Mouse (Mus musculus) erythroblast, embryonic 14.5 days (primary cell): ENCODE results near the gene Megf11. TPM values are rescaled to one million over a fixed set of nuclear protein-coding genes. Genes with fewer than 3 reads are reported as not detected.

ENCODE experiments used
- H3K27me3 ChIP-seq: 2 replicates; pipeline ENCODE4 v1.6.1; 2012; ENCODE audit warnings: inconsistent platforms; ENCODE audit not compliant: control insufficient read depth
- H3K36me3 ChIP-seq: 2 replicates; pipeline ENCODE4 v1.6.1; 2012; ENCODE audit warnings: mild to moderate bottlenecking, inconsistent platforms; ENCODE audit not compliant: control insufficient read depth
- H3K4me1 ChIP-seq: 2 replicates; pipeline ENCODE4 v1.6.1; 2012; ENCODE audit warnings: inconsistent platforms; ENCODE audit not compliant: control insufficient read depth
- H3K4me3 ChIP-seq: replicated peaks from 2 replicates; pipeline ENCODE3; 2012; ENCODE audit warnings: moderate library complexity, mild to moderate bottlenecking, inconsistent platforms
- H3K9me3 ChIP-seq: 2 replicates; pipeline ENCODE4 v1.6.1; 2012; ENCODE audit warnings: low read length, inconsistent platforms, mixed read lengths; ENCODE audit not compliant: control insufficient read depth
- GATA1 ChIP-seq: IDR thresholded peaks from 2 replicates; pipeline ENCODE4 v1.6.1; 2012; ENCODE audit warnings: low read length, inconsistent platforms, mixed read lengths
- TAL1 ChIP-seq: IDR thresholded peaks from 3 replicates; pipeline ENCODE4 v1.6.1; 2012; ENCODE audit warnings: low read length, inconsistent platforms, mixed read lengths
- polyA plus RNA-seq: library from polyadenylated mRNA; stranded (reverse); fragments of >175 nt; gene quantifications from 2 replicates; pipeline ENCODE4 v1.2.3, GENCODE M21; 2012

Megf11 gene
- polyA plus RNA-seq, 1 experiment: not detected

GRCm38 (mm10) chr9:64386466-64387211 is 1.2 kb downstream of the Megf11 start:
- no peaks in the 10 kb centered on the region for H3K4me1 ChIP-seq
- no peak for TF ChIP-seq GATA1
- no peak for TF ChIP-seq TAL1
- peaks cover 82% of the 10 kb centered on the region for H3K27me3 ChIP-seq
- no peaks in the 10 kb centered on the region for H3K36me3 ChIP-seq
- H3K9me3 ChIP-seq: no peaks in the 10 kb centered on the region; the same call in 1 of the 2 replicates
- no peak overlapping the region for H3K4me3 ChIP-seq

DNA sequence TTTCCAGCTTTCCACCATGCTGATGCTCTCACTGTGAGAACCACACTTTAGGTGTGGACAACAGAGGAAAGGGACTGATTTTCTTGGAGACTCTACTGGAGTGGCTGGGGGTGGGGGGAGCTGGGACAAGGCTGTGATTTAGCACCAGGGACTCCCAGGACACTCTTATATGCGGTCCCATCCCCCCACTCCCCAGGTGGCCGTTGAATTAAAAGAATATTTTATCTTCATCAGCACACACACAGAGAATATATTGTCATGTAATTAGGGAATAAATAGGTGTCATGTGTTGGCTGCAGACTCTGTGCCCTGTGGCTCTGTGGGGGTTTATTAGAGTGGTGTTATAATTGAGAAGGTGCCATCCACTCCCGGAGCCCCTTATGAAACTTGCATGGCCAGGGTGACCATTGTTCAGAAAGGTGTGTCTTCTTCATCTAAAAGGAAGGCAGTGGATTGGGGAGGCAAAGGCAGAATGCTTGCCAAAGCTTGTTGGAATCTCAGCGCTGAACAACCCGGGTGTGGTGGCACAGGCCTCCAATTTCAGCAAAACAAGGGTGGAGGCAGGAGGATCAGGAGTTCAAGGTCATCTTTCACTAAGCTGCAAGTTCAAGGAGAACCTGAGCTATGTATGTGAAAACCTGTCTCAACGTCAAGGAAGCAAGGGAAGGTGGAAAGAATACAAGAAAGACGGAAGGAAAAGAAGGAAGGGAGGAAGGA is 4.3 kb downstream of the Megf11 start:
- H3K27me3 ChIP-seq: peaks cover 57% of the 10 kb centered on the region
- H3K4me1 ChIP-seq: no peaks in the 10 kb centered on the region
- H3K4me3 ChIP-seq: no peak overlapping the region
- TF ChIP-seq TAL1 (no peak), GATA1 (no peak)
- H3K9me3 ChIP-seq: no peaks in the 10 kb centered on the region; the same call in 1 of the 2 replicates
- H3K36me3 ChIP-seq: no peaks in the 10 kb centered on the region

GRCm38 (mm10) chr9:64393914-64394596 is 8.6 kb downstream of the Megf11 start:
- Histone ChIP-seq H3K4me1 (peaks cover 5% of the 10 kb centered on the region), H3K36me3 (no peaks in the 10 kb centered on the region), H3K9me3 (no peaks in the 10 kb centered on the region), H3K4me3 (no peak overlapping the region), H3K27me3 (peaks cover 14% of the 10 kb centered on the region)
- TF ChIP-seq GATA1 (no peak), TAL1 (no peak)

GRCm38 (mm10) chr9:64395238-64395920 is 10.0 kb downstream of the Megf11 start:
- Histone ChIP-seq H3K4me3 (no peak overlapping the region), H3K9me3 (no peaks in the 10 kb centered on the region)
- TF ChIP-seq TAL1 (no peak), GATA1 (no peak)

DNA sequence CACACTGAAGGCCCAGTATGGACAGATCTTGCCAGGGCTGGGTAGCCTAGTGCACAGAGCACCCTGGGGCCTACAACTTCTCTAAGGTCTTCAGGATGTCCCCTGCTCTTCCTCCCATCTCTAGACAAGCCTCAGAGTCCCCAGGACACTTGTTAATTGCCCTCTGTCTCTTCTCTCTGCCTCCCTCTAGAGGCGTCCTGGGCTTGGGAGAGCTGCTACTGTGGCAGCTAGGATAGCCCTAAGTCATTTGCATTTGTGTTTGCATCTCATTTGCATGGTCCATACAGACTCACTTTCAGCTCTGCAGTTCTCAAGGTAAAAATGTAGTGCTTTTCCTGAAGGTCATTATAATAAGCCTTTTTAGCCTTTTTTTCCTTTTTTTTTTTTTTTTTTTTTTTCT is 11.7 kb downstream of the Megf11 start:
- no peak for TF ChIP-seq TAL1
- no peak for TF ChIP-seq GATA1
- no peaks in the 10 kb centered on the region for H3K36me3 ChIP-seq
- peaks cover 4% of the 10 kb centered on the region; the same call in 1 of the 2 replicates for H3K27me3 ChIP-seq
- H3K9me3 ChIP-seq: no peaks in the 10 kb centered on the region
- H3K4me1 ChIP-seq: peaks cover 5% of the 10 kb centered on the region
- no peak overlapping the region for H3K4me3 ChIP-seq

More at GRCm38 (mm10) chr9:64395238-64395920, 10.0 kb downstream of the Megf11 start:
- Histone ChIP-seq H3K4me1 (peaks cover 5% of the 10 kb centered on the region), H3K36me3 (no peaks in the 10 kb centered on the region), H3K27me3 (peaks cover 3% of the 10 kb centered on the region; the same call in 1 of the 2 replicates)

DNA sequence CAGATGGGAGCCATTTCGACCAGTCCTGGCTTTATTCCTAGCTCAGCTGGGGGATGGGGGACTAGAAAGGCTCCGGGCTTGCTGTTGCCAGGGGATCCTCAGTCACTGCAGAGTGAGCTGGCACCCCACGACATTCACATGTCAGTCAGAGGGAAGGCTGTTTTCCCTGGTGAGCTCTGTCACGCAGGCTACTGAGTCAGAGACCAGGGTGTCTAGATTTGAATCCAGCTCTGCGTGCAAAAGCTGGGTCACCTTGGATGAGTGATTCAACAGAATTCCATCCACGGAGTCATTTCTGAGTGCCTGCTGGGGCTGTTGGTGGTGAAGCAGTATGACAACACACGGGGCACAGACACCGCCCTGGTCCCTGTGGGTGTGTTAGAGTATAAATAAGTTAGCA is 13.7 kb downstream of the Megf11 start:
- Histone ChIP-seq H3K9me3 (no peaks in the 10 kb centered on the region), H3K4me3 (no peak overlapping the region), H3K36me3 (no peaks in the 10 kb centered on the region), H3K27me3 (peaks cover 4% of the 10 kb centered on the region; the same call in 1 of the 2 replicates), H3K4me1 (peaks cover 5% of the 10 kb centered on the region)
- TF ChIP-seq TAL1 (no peak), GATA1 (no peak)

GRCm38 (mm10) chr9:64402141-64402540 is 16.7 kb downstream of the Megf11 start:
- Histone ChIP-seq H3K36me3 (no peaks in the 10 kb centered on the region), H3K4me1 (peaks cover under 1% of the 10 kb centered on the region), H3K4me3 (no peak overlapping the region), H3K9me3 (no peaks in the 10 kb centered on the region), H3K27me3 (peaks cover 4% of the 10 kb centered on the region; the same call in 1 of the 2 replicates)
- TF ChIP-seq TAL1: no peak

- Histone ChIP-seq H3K27me3 (peaks cover 5% of the 10 kb centered on the region; the same call in 1 of the 2 replicates), H3K9me3 (no peaks in the 10 kb centered on the region), H3K36me3 (no peaks in the 10 kb centered on the region), H3K4me1 (no peaks in the 10 kb centered on the region; the same call in 1 of the 2 replicates), H3K4me3 (no peak overlapping the region)
- no peak for TF ChIP-seq TAL1
- no peak for TF ChIP-seq GATA1
These were observed 21.4 kb downstream of the Megf11 start for GRCm38 (mm10) chr9:64406841-64407240.
